Mouse (Mus musculus) embryonic facial prominence, embryonic 12.5 days (tissue): ENCODE results near the gene Fchsd2. TPM values are rescaled to one million over a fixed set of nuclear protein-coding genes. Genes with fewer than 3 reads are reported as not detected.

Source experiments
- ATAC-seq: fragments of 200-750 bp; cut with Nextera tagmentation; 2 replicates; pipeline ENCODE4 v1.8.0; 2017; ENCODE audit not compliant: insufficient number of reproducible peaks, insufficient read depth, low FRiP score, low TSS enrichment
- H3K27ac ChIP-seq: fragments of 300-500 bp; sonication (generic); 2 replicates; pipeline ENCODE4 v1.5.1; 2016; ENCODE audit warnings: mild to moderate bottlenecking
- H3K27me3 ChIP-seq: fragments of 300-500 bp; sonication (generic); 2 replicates; pipeline ENCODE4 v1.6.1; 2016; ENCODE audit warnings: mild to moderate bottlenecking, moderate library complexity
- H3K36me3 ChIP-seq: fragments of 300-500 bp; sonication (generic); 2 replicates; pipeline ENCODE4 v1.6.1; 2016; ENCODE audit warnings: mild to moderate bottlenecking
- H3K4me1 ChIP-seq: fragments of 300-500 bp; sonication (generic); 2 replicates; pipeline ENCODE4 v1.6.1; 2016
- H3K4me2 ChIP-seq: fragments of 300-500 bp; sonication (generic); replicated peaks from 2 replicates; pipeline ENCODE4 v1.6.1; 2016; ENCODE audit warnings: mild to moderate bottlenecking, moderate library complexity
- H3K4me3 ChIP-seq: fragments of 300-500 bp; sonication (generic); 2 replicates; pipeline ENCODE4 v1.5.1; 2016; ENCODE audit warnings: mild to moderate bottlenecking
- H3K9ac ChIP-seq: fragments of 300-500 bp; sonication (generic); 2 replicates; pipeline ENCODE4 v1.6.1; 2016; ENCODE audit warnings: mild to moderate bottlenecking, moderate library complexity
- H3K9me3 ChIP-seq: fragments of 300-500 bp; sonication (generic); 2 replicates; pipeline ENCODE4 v1.6.1; 2016; ENCODE audit warnings: mild to moderate bottlenecking, moderate library complexity
- WGBS: fragments of 180-500 bp; shearing (Covaris S2); methylation state at CpG from one replicate; pipeline ENCODE4 v1.1.7; 2016; 5-methylcytosine and 5-hydroxymethylcytosine counted together
- polyA plus RNA-seq: library from polyadenylated mRNA; unstranded; fragments of >200 nt; fragmentation: Nextera tagmentation; extraction: Ambion mirVana; gene quantifications from 2 replicates; pipeline ENCODE4 v1.2.1, GENCODE M21; 2016

Fchsd2 gene
- polyA plus RNA-seq, 1 experiment from 2014 or later, result 29.4 TPM

DNA sequence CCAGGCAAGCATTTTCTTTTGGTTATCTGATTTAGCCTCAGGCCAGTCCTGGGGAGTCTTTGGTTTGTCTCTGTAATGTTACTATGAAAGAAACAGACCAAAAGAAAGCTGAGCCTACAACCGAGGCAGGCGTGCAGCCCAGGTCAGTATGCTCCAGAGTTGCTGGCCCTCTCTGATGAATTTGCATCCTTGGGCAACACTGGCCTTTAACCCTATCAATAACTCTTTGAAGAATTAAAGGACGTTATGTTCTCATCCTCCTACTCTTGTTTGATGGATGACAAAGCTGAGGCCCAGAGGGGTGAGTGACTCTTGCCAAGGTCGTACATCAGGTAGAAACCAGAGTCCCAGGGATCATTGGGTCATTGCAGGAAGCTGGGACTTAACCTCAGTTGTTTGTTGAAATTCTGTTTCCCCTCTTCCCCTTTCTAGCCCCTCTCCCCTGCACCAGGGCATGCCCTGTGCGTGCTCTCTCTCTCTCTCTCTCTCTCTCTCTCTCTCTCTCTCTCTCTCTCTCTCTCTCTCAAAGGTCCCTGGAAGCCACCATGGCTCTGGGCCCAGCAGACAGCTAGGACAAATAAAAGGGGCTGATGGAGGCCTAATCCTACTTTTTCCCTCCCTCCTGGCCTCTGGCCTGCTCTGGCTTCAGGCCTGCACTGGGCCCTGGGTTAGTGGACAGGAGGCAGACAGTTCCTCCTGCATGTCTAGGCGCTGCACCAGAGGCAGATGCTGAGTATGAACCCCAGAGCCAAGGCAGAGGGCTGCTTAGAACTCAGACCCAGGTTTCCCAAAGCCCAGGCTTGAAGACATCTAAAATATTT is 231.7 kb downstream of the Fchsd2 start:
- Histone ChIP-seq H3K4me3 (no peak overlapping the region), H3K9ac (no peak overlapping the region), H3K27ac (no peak overlapping the region)

DNA sequence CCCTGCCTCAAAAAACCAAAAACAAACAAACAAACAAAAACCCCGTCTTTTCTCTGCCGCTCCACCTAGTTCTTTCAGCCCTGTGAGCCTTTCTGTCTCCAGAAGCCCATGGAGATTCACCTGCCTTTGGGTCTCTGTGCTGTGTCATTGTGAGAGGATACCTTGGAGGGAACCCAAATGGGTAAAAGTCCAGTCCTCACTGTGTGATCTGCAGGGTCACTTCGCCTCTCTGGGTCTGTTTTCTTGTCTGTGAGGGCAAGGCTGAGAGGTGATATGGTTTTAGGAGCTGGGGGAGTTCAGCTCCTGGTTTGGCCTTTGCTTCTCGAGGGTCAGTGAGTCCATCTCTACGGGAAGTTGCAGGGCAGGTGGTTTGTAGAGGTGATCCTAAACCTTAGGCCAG is 233.3 kb downstream of the Fchsd2 start:
- Histone ChIP-seq H3K9me3 (no peaks in the 10 kb centered on the region), H3K4me1 (peaks cover 9% of the 10 kb centered on the region; the same call in 1 of the 2 replicates), H3K27me3 (peaks cover 15% of the 10 kb centered on the region), H3K36me3 (no peaks in the 10 kb centered on the region), H3K4me2 (no peak overlapping the region), H3K4me3 (no peak overlapping the region), H3K27ac (no peak overlapping the region), H3K9ac (no peak overlapping the region)
- no peak for ATAC-seq
- 87% methylated on average over 5 of the region's 5 CpGs for WGBS

More for the DNA sequence above, 231.7 kb downstream of the Fchsd2 start:
- ATAC-seq, result no peak
- H3K4me2 ChIP-seq, result no peak overlapping the region
- WGBS, result 62% methylated on average over 5 of the region's 6 CpGs
- no peaks in the 10 kb centered on the region for H3K9me3 ChIP-seq
- H3K4me1 ChIP-seq, result peaks cover 11% of the 10 kb centered on the region; the same call in 1 of the 2 replicates
- H3K36me3 ChIP-seq, result no peaks in the 10 kb centered on the region
- peaks cover 22% of the 10 kb centered on the region for H3K27me3 ChIP-seq

DNA sequence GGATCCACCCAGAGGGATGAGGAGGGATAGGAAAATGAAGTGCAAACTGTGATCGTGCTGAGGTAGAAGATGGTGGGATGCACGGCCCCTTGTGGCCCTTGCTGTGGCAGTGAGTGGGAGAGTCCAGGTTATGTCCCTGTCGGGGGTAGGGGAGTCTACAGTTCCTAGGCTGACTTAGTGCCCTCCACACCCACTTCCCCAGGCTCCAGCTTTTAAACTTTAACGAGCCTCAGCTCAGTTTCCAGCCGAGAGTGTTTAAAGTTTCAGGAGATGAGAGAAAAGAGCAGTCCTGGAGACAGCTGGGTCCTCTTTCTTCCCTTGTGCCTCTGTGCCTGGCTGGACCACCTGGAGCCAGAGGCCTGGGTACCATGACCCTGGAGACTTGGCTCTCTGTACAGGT is 234.6 kb downstream of the Fchsd2 start:
- Histone ChIP-seq H3K4me3 (no peak overlapping the region), H3K27me3 (peaks cover 8% of the 10 kb centered on the region), H3K36me3 (no peaks in the 10 kb centered on the region), H3K9me3 (no peaks in the 10 kb centered on the region), H3K9ac (no peak overlapping the region), H3K4me1 (0 out of 2 replicates have a peak, but pooled peaks cover 4% of the 10 kb centered on the region), H3K4me2 (no peak overlapping the region), H3K27ac (no peak overlapping the region)
- ATAC-seq, result no peak
- 55% methylated on average over 5 of the region's 5 CpGs for WGBS

DNA sequence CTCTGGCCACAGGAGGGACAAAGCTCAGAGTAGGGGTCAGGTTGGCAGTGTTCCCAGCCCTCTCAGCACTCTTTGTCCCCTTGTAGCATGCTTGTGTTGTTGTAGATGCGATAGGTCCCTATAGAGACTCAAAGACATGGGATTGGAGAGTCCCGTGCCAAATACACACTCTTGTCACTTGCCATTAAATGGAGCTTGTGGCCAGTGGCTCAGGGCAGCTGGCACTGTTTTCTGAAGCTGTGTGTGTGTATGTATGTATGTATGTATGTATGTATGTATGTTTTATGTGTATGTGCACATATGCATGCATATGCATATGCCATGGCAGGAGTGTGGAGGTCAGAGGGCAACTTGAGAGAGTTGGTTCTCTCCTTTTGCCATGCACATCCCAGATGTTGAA is 235.1 kb downstream of the Fchsd2 start:
- H3K4me1 ChIP-seq, result 0 out of 2 replicates have a peak, but pooled peaks cover 4% of the 10 kb centered on the region
- ATAC-seq, result no peak
- no peak overlapping the region for H3K4me2 ChIP-seq
- no peak overlapping the region for H3K9ac ChIP-seq
- peaks cover 5% of the 10 kb centered on the region for H3K27me3 ChIP-seq
- 87% methylated on average over 2 of the region's 2 CpGs for WGBS
- no peaks in the 10 kb centered on the region for H3K9me3 ChIP-seq
- no peak overlapping the region for H3K4me3 ChIP-seq
- H3K27ac ChIP-seq, result no peak overlapping the region
- H3K36me3 ChIP-seq, result no peaks in the 10 kb centered on the region

DNA sequence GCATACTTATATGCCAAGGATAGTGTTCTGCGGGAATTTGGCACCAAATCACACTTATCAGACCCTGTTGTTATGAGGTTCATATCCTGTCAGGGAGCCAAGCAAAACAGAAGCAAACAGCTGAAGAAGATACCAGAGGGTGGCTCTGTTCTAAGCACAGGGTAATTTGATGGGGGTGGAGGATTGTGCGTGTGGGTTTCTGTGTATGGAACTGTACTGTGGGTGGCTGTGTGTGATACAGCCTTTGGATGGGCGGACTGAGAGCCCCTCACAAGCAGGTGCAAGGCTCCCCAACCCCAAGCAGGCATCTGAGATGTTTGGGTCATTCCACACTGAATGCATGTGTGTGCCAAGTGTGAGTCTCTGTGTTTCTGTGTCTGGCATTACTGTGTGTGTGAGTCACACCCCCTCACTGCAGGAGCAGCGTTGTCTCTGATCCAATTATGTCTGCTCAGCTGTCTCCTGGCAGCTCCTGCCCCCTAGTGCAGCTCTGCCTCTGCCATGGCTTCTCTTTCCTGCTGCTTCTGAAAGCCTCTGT is 236.0 kb downstream of the Fchsd2 start:
- Histone ChIP-seq H3K27ac (no peak overlapping the region), H3K9ac (no peak overlapping the region), H3K4me1 (0 out of 2 replicates have a peak, but pooled peaks cover 4% of the 10 kb centered on the region), H3K9me3 (no peaks in the 10 kb centered on the region), H3K4me2 (no peak overlapping the region), H3K36me3 (no peaks in the 10 kb centered on the region), H3K27me3 (no peaks in the 10 kb centered on the region), H3K4me3 (no peak overlapping the region)
- 70% methylated on average over 4 of the region's 4 CpGs for WGBS
- no peak for ATAC-seq

DNA sequence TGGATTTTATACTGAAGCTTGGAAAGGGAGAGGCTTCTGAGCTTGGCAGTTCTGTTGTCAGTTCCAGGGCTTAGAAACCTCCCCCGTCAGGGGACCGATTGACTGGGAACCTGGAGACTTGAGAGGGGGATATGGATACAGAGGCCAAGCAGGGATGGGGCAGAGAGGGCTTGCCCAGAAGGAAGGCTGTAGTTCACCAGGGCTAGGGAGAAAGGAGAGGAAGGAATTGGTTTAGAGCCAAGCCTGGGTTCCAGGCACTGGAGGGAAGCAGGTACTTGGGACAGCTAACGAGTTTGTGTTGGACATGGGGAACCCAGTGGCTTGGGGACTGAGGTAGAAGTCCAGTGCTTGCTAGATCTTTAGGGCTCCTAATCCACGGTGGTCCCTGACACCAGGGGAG is 236.9 kb downstream of the Fchsd2 start:
- no peak overlapping the region for H3K4me3 ChIP-seq
- 81% methylated on average over 4 of the region's 4 CpGs for WGBS
- no peak overlapping the region for H3K9ac ChIP-seq
- no peak overlapping the region for H3K27ac ChIP-seq
- no peak for ATAC-seq
- no peaks in the 10 kb centered on the region for H3K27me3 ChIP-seq
- no peaks in the 10 kb centered on the region for H3K36me3 ChIP-seq
- H3K9me3 ChIP-seq, result no peaks in the 10 kb centered on the region
- H3K4me2 ChIP-seq, result no peak overlapping the region
- H3K4me1 ChIP-seq, result 0 out of 2 replicates have a peak, but pooled peaks cover 4% of the 10 kb centered on the region

DNA sequence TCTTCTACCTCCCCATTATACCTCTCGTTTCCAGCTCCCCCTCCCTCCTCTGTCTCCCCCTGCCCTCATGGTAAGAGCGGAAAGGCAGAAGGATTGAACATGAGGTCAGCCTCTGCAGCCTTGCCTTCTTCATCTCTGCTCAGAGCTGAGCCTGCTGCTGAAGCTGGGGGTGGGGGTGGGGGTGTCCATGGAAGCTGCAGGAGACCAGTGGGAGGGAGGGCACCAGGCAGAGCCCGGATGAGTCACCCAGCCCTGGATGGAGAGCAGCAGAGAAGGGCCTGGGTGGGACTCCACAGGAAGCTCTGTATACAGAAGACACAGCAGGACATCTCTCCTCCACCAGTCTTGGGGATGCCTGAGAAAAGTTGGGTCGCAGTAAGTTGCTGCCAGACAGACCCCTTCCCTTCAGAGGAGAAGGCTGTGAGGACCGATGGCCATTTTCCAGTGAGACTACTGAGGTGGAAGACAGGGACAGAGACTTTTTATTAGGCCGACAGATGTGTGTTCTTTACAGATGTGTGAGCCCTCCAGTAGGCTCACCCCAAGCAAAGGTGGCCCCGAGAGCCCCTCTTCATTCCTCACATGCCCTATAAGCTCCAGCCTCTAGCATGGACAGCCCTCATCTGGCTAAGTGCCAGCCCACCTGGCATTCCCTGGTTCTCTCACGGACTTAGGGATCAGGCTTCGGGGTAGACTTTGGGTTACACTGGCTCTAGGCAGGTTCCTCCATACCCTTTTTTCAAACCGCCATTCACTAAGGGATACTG is 237.6 kb downstream of the Fchsd2 start:
- ATAC-seq, result no peak
- Histone ChIP-seq H3K4me2 (no peak overlapping the region), H3K9ac (no peak overlapping the region), H3K9me3 (no peaks in the 10 kb centered on the region), H3K4me1 (0 out of 2 replicates have a peak, but pooled peaks cover 4% of the 10 kb centered on the region), H3K4me3 (no peak overlapping the region), H3K27me3 (no peaks in the 10 kb centered on the region), H3K36me3 (no peaks in the 10 kb centered on the region), H3K27ac (no peak overlapping the region)
- WGBS, result 72% methylated on average over 10 of the region's 10 CpGs

DNA sequence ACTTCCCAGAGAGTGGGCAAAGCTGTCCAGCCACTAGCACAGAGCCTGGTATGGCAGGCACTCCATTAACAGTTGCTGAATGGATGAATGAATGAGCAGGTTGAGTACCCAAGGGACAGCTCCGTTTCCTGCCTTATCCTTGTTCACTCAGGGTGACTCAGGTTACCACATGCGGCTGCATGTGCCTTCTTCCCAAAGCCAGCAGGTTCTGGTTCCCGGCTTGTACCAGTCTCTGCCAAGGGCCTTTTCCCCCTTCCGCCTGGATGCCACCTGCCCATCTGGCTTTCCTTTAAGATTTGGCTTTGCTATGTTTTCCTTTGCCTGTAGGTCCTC is 238.1 kb downstream of the Fchsd2 start:
- Histone ChIP-seq H3K9ac (no peak overlapping the region), H3K4me2 (no peak overlapping the region), H3K4me1 (0 out of 2 replicates have a peak, but pooled peaks cover 4% of the 10 kb centered on the region), H3K9me3 (no peaks in the 10 kb centered on the region), H3K4me3 (no peak overlapping the region), H3K27me3 (no peaks in the 10 kb centered on the region), H3K36me3 (no peaks in the 10 kb centered on the region), H3K27ac (no peak overlapping the region)
- ATAC-seq, result no peak
- 56% methylated on average over 4 of the region's 4 CpGs for WGBS

DNA sequence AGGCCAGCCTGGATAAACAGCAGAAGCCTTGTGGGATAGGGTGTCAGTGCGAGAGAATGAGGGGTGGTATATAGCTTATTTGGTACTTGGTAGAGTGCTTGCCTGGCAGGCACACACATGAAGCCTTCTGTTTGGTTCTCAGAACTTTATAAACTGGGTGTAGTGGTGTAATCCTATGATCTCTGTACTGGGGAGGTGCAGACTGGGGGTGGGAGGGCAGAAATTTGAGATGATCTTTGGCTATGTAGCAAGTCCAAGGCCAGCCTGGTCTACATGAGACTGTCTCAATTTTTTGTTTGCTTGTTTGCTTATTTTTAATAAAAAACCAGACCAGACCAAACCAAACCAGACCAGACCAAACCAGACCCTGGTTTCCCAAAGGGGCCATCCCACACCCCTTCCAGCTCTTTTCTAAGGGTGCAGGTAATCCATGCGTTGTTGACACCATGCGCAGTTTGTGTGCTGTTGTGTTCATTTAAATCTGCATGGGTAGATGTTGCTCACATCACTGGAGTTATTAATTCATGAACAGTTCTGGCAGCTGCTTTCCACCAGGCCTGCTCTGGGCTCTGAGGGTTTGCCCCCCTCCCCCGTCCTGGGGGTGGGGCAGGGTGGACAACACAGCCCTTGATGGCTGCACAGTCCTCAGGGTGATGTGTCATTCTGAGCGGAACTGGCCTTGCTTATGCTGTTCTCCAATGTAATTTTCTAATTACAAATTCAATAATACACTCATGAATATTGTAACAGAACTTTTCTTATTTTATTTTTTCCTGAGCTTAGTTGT is 239.6 kb downstream of the Fchsd2 start:
- no peaks in the 10 kb centered on the region for H3K27me3 ChIP-seq
- WGBS, result 88% methylated on average over 5 of the region's 5 CpGs
- H3K4me3 ChIP-seq, result no peak overlapping the region
- H3K4me1 ChIP-seq, result 0 out of 2 replicates have a peak, but pooled peaks cover 4% of the 10 kb centered on the region
- H3K27ac ChIP-seq, result no peak overlapping the region
- no peak overlapping the region for H3K4me2 ChIP-seq
- no peaks in the 10 kb centered on the region for H3K36me3 ChIP-seq
- no peak for ATAC-seq
- H3K9ac ChIP-seq, result no peak overlapping the region
- H3K9me3 ChIP-seq, result no peaks in the 10 kb centered on the region
